Mouse (Mus musculus) lung, embryonic 15.5 days (tissue): ENCODE measurements at regions not wholly inside any gene's neighbourhood (a gene's known extent, or its start where the extent isn't known, plus 50 kb on each side); places are given as distances from the start of the nearest gene placed in this dataset.

Experiments
- ATAC-seq: fragments of 200-750 bp; cut with Nextera tagmentation; 2 replicates; pipeline ENCODE4 v1.8.0; 2017; ENCODE audit warnings: moderate number of reproducible peaks, borderline replicate concordance; ENCODE audit not compliant: low FRiP score, low TSS enrichment; ENCODE audit errors: extremely low read depth
- H3K27ac ChIP-seq: fragments of 300-500 bp; sonication (generic); 2 replicates; pipeline ENCODE4 v1.5.1; 2015; ENCODE audit warnings: moderate library complexity, mild to moderate bottlenecking, inconsistent platforms
- H3K27me3 ChIP-seq: fragments of 300-500 bp; sonication (generic); 2 replicates; pipeline ENCODE4 v1.6.1; 2015; ENCODE audit warnings: inconsistent platforms
- H3K36me3 ChIP-seq: fragments of 300-500 bp; sonication (generic); 2 replicates; pipeline ENCODE4 v1.6.1; 2015; ENCODE audit warnings: inconsistent platforms
- H3K4me1 ChIP-seq: fragments of 300-500 bp; sonication (generic); 2 replicates; pipeline ENCODE4 v1.6.1; 2015; ENCODE audit warnings: inconsistent platforms
- H3K4me2 ChIP-seq: fragments of 300-500 bp; sonication (generic); 2 replicates; pipeline ENCODE4 v1.6.1; 2015; ENCODE audit warnings: inconsistent platforms, mild to moderate bottlenecking, moderate library complexity
- H3K4me3 ChIP-seq: fragments of 300-500 bp; sonication (generic); 2 replicates; pipeline ENCODE4 v1.5.1; 2015; ENCODE audit warnings: mild to moderate bottlenecking, inconsistent platforms
- H3K9ac ChIP-seq: fragments of 300-500 bp; sonication (generic); 2 replicates; pipeline ENCODE4 v1.6.1; 2015; ENCODE audit warnings: inconsistent platforms
- H3K9me3 ChIP-seq: fragments of 300-500 bp; sonication (generic); 2 replicates; pipeline ENCODE4 v1.6.1; 2016; ENCODE audit warnings: inconsistent platforms
- WGBS: fragments of 180-500 bp; shearing (Covaris S2); methylation state at CpG from one replicate; pipeline ENCODE4 v1.1.7; 2015; 5-methylcytosine and 5-hydroxymethylcytosine counted together

- no peaks in the 10 kb centered on the region for H3K36me3 ChIP-seq
- no peaks in the 10 kb centered on the region for H3K9me3 ChIP-seq
- H3K27me3 ChIP-seq = no peaks in the 10 kb centered on the region
- no peak overlapping the region for H3K4me2 ChIP-seq
- H3K4me1 ChIP-seq = peaks cover 14% of the 10 kb centered on the region; the same call in 1 of the 2 replicates
- H3K4me3 ChIP-seq = no peak overlapping the region
- WGBS = 86% methylated on average over 5 of the region's 5 CpGs
- H3K9ac ChIP-seq = no peak overlapping the region
- H3K27ac ChIP-seq = no peak overlapping the region
- ATAC-seq = no peak
Observed at GRCm38 (mm10) chr3:58311104-58311685, 103.3 kb upstream of the Tsc22d2 start.

GRCm38 (mm10) chr3:58312623-58313022 lies 101.9 kb upstream of the Tsc22d2 start:
- H3K9ac ChIP-seq = no peak overlapping the region
- H3K4me1 ChIP-seq = peaks cover 14% of the 10 kb centered on the region; the same call in 1 of the 2 replicates
- WGBS = 46% methylated on average over 6 of the region's 6 CpGs
- no peaks in the 10 kb centered on the region for H3K27me3 ChIP-seq
- no peaks in the 10 kb centered on the region for H3K36me3 ChIP-seq
- H3K4me3 ChIP-seq = no peak overlapping the region
- peak; percentile 49; the same call in 1 of the 2 replicates for ATAC-seq
- H3K27ac ChIP-seq = no peak overlapping the region
- no peak overlapping the region for H3K4me2 ChIP-seq
- H3K9me3 ChIP-seq = no peaks in the 10 kb centered on the region

DNA sequence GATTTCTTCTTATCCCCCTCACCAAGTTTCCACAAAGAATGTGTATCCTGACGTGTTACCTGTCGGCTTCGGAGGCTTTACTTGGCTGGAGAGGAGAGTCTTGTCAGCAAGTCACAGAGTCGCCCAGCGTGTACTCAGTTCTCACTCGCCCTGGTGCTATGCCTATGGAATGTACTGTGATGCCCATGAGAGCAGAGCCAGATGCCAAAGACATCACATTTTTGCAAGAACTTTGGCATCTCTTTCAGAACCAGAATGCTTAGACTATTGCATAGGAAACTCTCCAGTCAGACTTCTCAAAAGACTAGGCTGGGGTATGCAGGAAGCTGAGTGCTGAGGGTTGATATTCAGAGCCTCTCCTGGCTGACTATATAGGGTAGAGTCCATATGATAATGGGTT lies 99.3 kb upstream of the Tsc22d2 start:
- H3K27me3 ChIP-seq = no peaks in the 10 kb centered on the region
- no peak overlapping the region for H3K9ac ChIP-seq
- ATAC-seq = no peak
- 0 out of 2 replicates have a peak, but pooled peaks cover 6% of the 10 kb centered on the region for H3K4me1 ChIP-seq
- H3K4me2 ChIP-seq = no peak overlapping the region
- no peaks in the 10 kb centered on the region for H3K9me3 ChIP-seq
- no peaks in the 10 kb centered on the region for H3K36me3 ChIP-seq
- WGBS = 62% methylated on average over 6 of the region's 6 CpGs
- no peak overlapping the region for H3K4me3 ChIP-seq
- H3K27ac ChIP-seq = no peak overlapping the region

- no peak overlapping the region for H3K27ac ChIP-seq
- H3K27me3 ChIP-seq = no peaks in the 10 kb centered on the region
- no peaks in the 10 kb centered on the region for H3K4me1 ChIP-seq
- no peak for ATAC-seq
- H3K4me2 ChIP-seq = no peak overlapping the region
- H3K9me3 ChIP-seq = no peaks in the 10 kb centered on the region
- H3K4me3 ChIP-seq = no peak overlapping the region
- 67% methylated on average over 2 of the region's 2 CpGs for WGBS
- no peak overlapping the region for H3K9ac ChIP-seq
- H3K36me3 ChIP-seq = no peaks in the 10 kb centered on the region
Observed at GRCm38 (mm10) chr3:58317240-58317639, 97.3 kb upstream of the Tsc22d2 start.

DNA sequence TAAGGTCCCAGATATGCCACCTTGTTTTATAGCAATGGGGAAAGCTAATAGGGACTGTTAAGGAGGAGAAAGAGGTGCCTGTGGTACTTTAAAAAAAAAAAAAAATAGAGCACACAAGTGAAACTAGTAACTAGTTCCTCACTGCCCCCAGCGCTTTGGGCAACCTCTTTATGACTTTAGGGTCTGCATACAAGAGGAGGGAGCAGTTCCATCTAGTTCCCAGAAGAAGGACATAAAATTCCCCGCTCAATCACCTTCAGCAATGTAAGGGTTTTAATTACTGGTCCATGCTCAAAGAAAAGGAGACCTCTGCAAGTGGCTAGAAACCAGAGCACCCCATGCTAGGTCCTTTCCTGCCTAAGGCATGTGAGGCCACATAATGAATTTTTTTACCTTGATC lies 95.8 kb upstream of the Tsc22d2 start:
- Histone ChIP-seq H3K27ac (no peak overlapping the region), H3K27me3 (no peaks in the 10 kb centered on the region), H3K9me3 (no peaks in the 10 kb centered on the region), H3K9ac (no peak overlapping the region), H3K4me1 (no peaks in the 10 kb centered on the region), H3K4me3 (no peak overlapping the region), H3K36me3 (no peaks in the 10 kb centered on the region), H3K4me2 (no peak overlapping the region)
- WGBS = 81% methylated on average over 2 of the region's 2 CpGs
- ATAC-seq = no peak

GRCm38 (mm10) chr3:58319463-58319862 lies 95.1 kb upstream of the Tsc22d2 start:
- no peaks in the 10 kb centered on the region for H3K36me3 ChIP-seq
- no peak overlapping the region for H3K27ac ChIP-seq
- H3K27me3 ChIP-seq = no peaks in the 10 kb centered on the region
- H3K4me3 ChIP-seq = no peak overlapping the region
- no peaks in the 10 kb centered on the region for H3K9me3 ChIP-seq
- no peak overlapping the region for H3K9ac ChIP-seq
- 50% methylated on average over 1 of the region's 1 CpGs for WGBS
- no peaks in the 10 kb centered on the region for H3K4me1 ChIP-seq
- no peak overlapping the region for H3K4me2 ChIP-seq
- ATAC-seq = no peak

- Histone ChIP-seq H3K9ac (no peak overlapping the region), H3K27me3 (no peaks in the 10 kb centered on the region), H3K36me3 (no peaks in the 10 kb centered on the region), H3K4me1 (no peaks in the 10 kb centered on the region), H3K27ac (no peak overlapping the region), H3K4me3 (no peak overlapping the region), H3K9me3 (no peaks in the 10 kb centered on the region), H3K4me2 (no peak overlapping the region)
- WGBS = 50% methylated on average over 4 of the region's 4 CpGs
- no peak for ATAC-seq
Observed at GRCm38 (mm10) chr3:58320812-58321211, 93.7 kb upstream of the Tsc22d2 start.

- Histone ChIP-seq H3K27me3 (no peaks in the 10 kb centered on the region), H3K27ac (no peak overlapping the region), H3K4me1 (no peaks in the 10 kb centered on the region), H3K4me3 (no peak overlapping the region), H3K36me3 (no peaks in the 10 kb centered on the region), H3K4me2 (no peak overlapping the region), H3K9me3 (no peaks in the 10 kb centered on the region), H3K9ac (no peak overlapping the region)
- whole genome bisulfite sequencing = 73% methylated on average over 1 of the region's 1 CpGs
- ATAC-seq = no peak
Observed at GRCm38 (mm10) chr3:58322322-58322721, 92.2 kb upstream of the Tsc22d2 start.

GRCm38 (mm10) chr3:58327721-58328120 lies 86.8 kb upstream of the Tsc22d2 start:
- no peak overlapping the region for H3K4me2 ChIP-seq
- no peak overlapping the region for H3K9ac ChIP-seq
- ATAC-seq = no peak
- H3K27ac ChIP-seq = no peak overlapping the region
- H3K36me3 ChIP-seq = no peaks in the 10 kb centered on the region
- no peaks in the 10 kb centered on the region for H3K4me1 ChIP-seq
- H3K4me3 ChIP-seq = no peak overlapping the region
- no peaks in the 10 kb centered on the region for H3K9me3 ChIP-seq
- WGBS = 76% methylated on average over 2 of the region's 2 CpGs
- H3K27me3 ChIP-seq = no peaks in the 10 kb centered on the region

GRCm38 (mm10) chr3:58330186-58330585 lies 84.3 kb upstream of the Tsc22d2 start:
- no peaks in the 10 kb centered on the region for H3K36me3 ChIP-seq
- whole genome bisulfite sequencing = 53% methylated on average over 2 of the region's 2 CpGs

GRCm38 (mm10) chr3:58333997-58334396 lies 80.5 kb upstream of the Tsc22d2 start:
- H3K9me3 ChIP-seq = no peaks in the 10 kb centered on the region
- peaks cover 10% of the 10 kb centered on the region; the same call in 1 of the 2 replicates for H3K4me1 ChIP-seq
- no peaks in the 10 kb centered on the region for H3K36me3 ChIP-seq
- ATAC-seq = no peak
- H3K9ac ChIP-seq = no peak overlapping the region
- H3K4me3 ChIP-seq = 0 out of 2 replicates have a peak overlapping the region, but pooled peaks have one; percentile 3
- H3K27ac ChIP-seq = no peak overlapping the region
- WGBS = 31% methylated on average over 7 of the region's 7 CpGs
- H3K27me3 ChIP-seq = no peaks in the 10 kb centered on the region
- peak overlapping the region; percentile 25; the same call in 1 of the 2 replicates for H3K4me2 ChIP-seq

More at GRCm38 (mm10) chr3:58330186-58330585, 84.3 kb upstream of the Tsc22d2 start:
- peaks cover 10% of the 10 kb centered on the region; the same call in 1 of the 2 replicates for H3K4me1 ChIP-seq
- no peak overlapping the region for H3K4me2 ChIP-seq
- H3K9ac ChIP-seq = no peak overlapping the region
- no peak overlapping the region for H3K27ac ChIP-seq
- ATAC-seq = peak; percentile 80
- H3K4me3 ChIP-seq = no peak overlapping the region
- H3K9me3 ChIP-seq = no peaks in the 10 kb centered on the region
- H3K27me3 ChIP-seq = no peaks in the 10 kb centered on the region

GRCm38 (mm10) chr3:58335277-58335676 lies 79.2 kb upstream of the Tsc22d2 start:
- WGBS = 71% methylated on average over 6 of the region's 6 CpGs
- Histone ChIP-seq H3K4me2 (no peak overlapping the region), H3K4me1 (peaks cover 10% of the 10 kb centered on the region; the same call in 1 of the 2 replicates), H3K36me3 (no peaks in the 10 kb centered on the region), H3K9ac (no peak overlapping the region), H3K27ac (no peak overlapping the region), H3K27me3 (no peaks in the 10 kb centered on the region), H3K4me3 (no peak overlapping the region), H3K9me3 (no peaks in the 10 kb centered on the region)
- no peak for ATAC-seq
